Mouse (Mus musculus): ENCODE results near the gene Faf1. TPM values are rescaled to one million over a fixed set of nuclear protein-coding genes. Genes with fewer than 3 reads are reported as not detected.

Faf1 gene
- total RNA-seq, 2 experiments from 2014 or later = 41.1 to 41.7 TPM

GRCm38 (mm10) chr4:109782577-109783114, 106.3 kb downstream of the Faf1 start:
- DNase-seq = no peak

- DNase-seq = no peak
Observed at GRCm38 (mm10) chr4:109789347-109790001, 113.1 kb downstream of the Faf1 start.

GRCm38 (mm10) chr4:109792331-109792730, 115.9 kb downstream of the Faf1 start:
- DNase-seq = no peak

- no peak for DNase-seq
Observed at GRCm38 (mm10) chr4:109793072-109793471, 116.7 kb downstream of the Faf1 start.

- no peak for DNase-seq
Observed at GRCm38 (mm10) chr4:109797511-109798182, 121.3 kb downstream of the Faf1 start.

GRCm38 (mm10) chr4:109806408-109806807, 130.0 kb downstream of the Faf1 start:
- no peak for DNase-seq

GRCm38 (mm10) chr4:109815161-109815560, 138.8 kb downstream of the Faf1 start:
- no peak for DNase-seq

- DNase-seq = no peak
Observed at GRCm38 (mm10) chr4:109815592-109815991, 139.2 kb downstream of the Faf1 start.

- DNase-seq = no peak
Observed at GRCm38 (mm10) chr4:109819455-109819854, 143.1 kb downstream of the Faf1 start.

GRCm38 (mm10) chr4:109829800-109830199, 153.4 kb downstream of the Faf1 start:
- no peak for DNase-seq

- no peak for DNase-seq
Observed at GRCm38 (mm10) chr4:109857851-109858250, 181.5 kb downstream of the Faf1 start.

- DNase-seq = no peak
Observed at GRCm38 (mm10) chr4:109858571-109859392, 182.4 kb downstream of the Faf1 start.

GRCm38 (mm10) chr4:109859401-109859800, 183.0 kb downstream of the Faf1 start:
- DNase-seq = no peak

- DNase-seq = no peak
Observed at GRCm38 (mm10) chr4:109860256-109860655, 183.9 kb downstream of the Faf1 start.

GRCm38 (mm10) chr4:109862271-109862670, 185.9 kb downstream of the Faf1 start:
- DNase-seq = no peak

GRCm38 (mm10) chr4:109863021-109863420, 186.6 kb downstream of the Faf1 start:
- no peak for DNase-seq

- DNase-seq = no peak
Observed at GRCm38 (mm10) chr4:109868897-109869484, 192.6 kb downstream of the Faf1 start.

GRCm38 (mm10) chr4:109884333-109884732, 207.9 kb downstream of the Faf1 start:
- DNase-seq = no peak

- DNase-seq = no peak
Observed at GRCm38 (mm10) chr4:109887856-109888357, 211.5 kb downstream of the Faf1 start.

- no peak for DNase-seq
Observed at GRCm38 (mm10) chr4:109897810-109898566, 221.6 kb downstream of the Faf1 start.

- DNase-seq = no peak
Observed at GRCm38 (mm10) chr4:109901076-109901475, 224.7 kb downstream of the Faf1 start.
